Mouse (Mus musculus): ENCODE measurements around the gene Mylk. TPM values are rescaled to one million over a fixed set of nuclear protein-coding genes. Genes with fewer than 3 reads are reported as not detected.

Mylk gene
- polyA plus RNA-seq, 1 experiment: 0.23 TPM

- Histone ChIP-seq H3ac (ENCODE audit: control insufficient read depth, insufficient read length, low read depth) (no peak overlapping the region), H3K36me3 (ENCODE audit: control insufficient read depth, insufficient read depth) (no peaks in the 10 kb centered on the region), H3K79me2 (ENCODE audit: control insufficient read depth, insufficient read depth) (no peaks in the 10 kb centered on the region), H3K4me3 (ENCODE audit: insufficient read depth, poor library complexity, severe bottlenecking) (no peak overlapping the region), H3K79me3 (ENCODE audit: low read depth) (no peaks in the 10 kb centered on the region), H3K27me3 (ENCODE audit: control insufficient read depth, insufficient read depth, insufficient read length) (no peaks in the 10 kb centered on the region)
- no peak for TF ChIP-seq USF1 (IDR thresholded peaks at IDR 0.05; ENCODE audit: low read depth)
- no peak for TF ChIP-seq CEBPB (IDR thresholded peaks at IDR 0.05; ENCODE audit: low read depth)
- TF ChIP-seq FOSL1 (IDR thresholded peaks at IDR 0.05; ENCODE audit: insufficient read depth, low read length, poor library complexity, severe bottlenecking): no peak
- TF ChIP-seq MYOD1 (IDR thresholded peaks at IDR 0.05; ENCODE audit: control insufficient read depth, insufficient read length, low read depth): no peak
- no peak for TF ChIP-seq CTCF (IDR thresholded peaks at IDR 0.05; ENCODE audit: control insufficient read depth, insufficient read depth, insufficient read length)
- no peak for TF ChIP-seq MYOG (IDR thresholded peaks at IDR 0.05; ENCODE audit: control insufficient read depth, extremely low read depth, insufficient read length)
- no peak for TF ChIP-seq MAX (IDR thresholded peaks at IDR 0.05)
Measured at GRCm38 (mm10) chr16:34940363-34940762, 195.4 kb downstream of the Mylk start.

DNA sequence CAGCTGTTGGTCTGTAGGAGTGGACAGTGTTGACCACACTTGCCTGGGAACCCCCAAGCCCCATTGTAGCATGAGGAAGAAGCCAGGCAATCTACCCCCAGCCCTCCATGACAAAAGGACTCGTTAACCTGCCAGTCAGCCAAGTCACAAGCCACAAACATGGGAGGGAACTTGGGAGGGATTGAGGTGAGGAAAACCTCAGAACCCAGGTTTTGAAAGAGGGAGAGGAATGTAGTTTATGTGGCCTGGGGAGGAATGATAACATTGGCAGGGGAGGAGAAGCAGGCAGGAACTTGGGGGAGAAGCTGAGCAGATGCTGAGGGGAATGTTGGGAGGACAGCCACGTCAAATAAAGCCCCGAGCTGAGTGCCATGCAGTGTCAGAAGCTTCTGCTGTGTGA lies 196.9 kb downstream of the Mylk start:
- no peaks in the 10 kb centered on the region for H3K79me2 ChIP-seq (ENCODE audit: control insufficient read depth, insufficient read depth)
- no peaks in the 10 kb centered on the region for H3K79me3 ChIP-seq (ENCODE audit: low read depth)
- TF ChIP-seq MAX (IDR thresholded peaks at IDR 0.05): no peak
- TF ChIP-seq USF1 (IDR thresholded peaks at IDR 0.05; ENCODE audit: low read depth): no peak
- TF ChIP-seq CTCF (IDR thresholded peaks at IDR 0.05; ENCODE audit: control insufficient read depth, insufficient read depth, insufficient read length): no peak
- TF ChIP-seq MYOD1 (IDR thresholded peaks at IDR 0.05; ENCODE audit: control insufficient read depth, insufficient read length, low read depth): no peak
- TF ChIP-seq MYOG (IDR thresholded peaks at IDR 0.05; ENCODE audit: control insufficient read depth, extremely low read depth, insufficient read length): no peak
- TF ChIP-seq FOSL1 (IDR thresholded peaks at IDR 0.05; ENCODE audit: insufficient read depth, low read length, poor library complexity, severe bottlenecking): no peak
- TF ChIP-seq CEBPB (IDR thresholded peaks at IDR 0.05; ENCODE audit: low read depth): no peak
- H3K4me3 ChIP-seq (ENCODE audit: insufficient read depth, poor library complexity, severe bottlenecking): no peak overlapping the region
- no peaks in the 10 kb centered on the region for H3K27me3 ChIP-seq (ENCODE audit: control insufficient read depth, insufficient read depth, insufficient read length)
- H3ac ChIP-seq (ENCODE audit: control insufficient read depth, insufficient read length, low read depth): no peak overlapping the region
- H3K36me3 ChIP-seq (ENCODE audit: control insufficient read depth, insufficient read depth): no peaks in the 10 kb centered on the region

- Histone ChIP-seq H3K79me2 (ENCODE audit: control insufficient read depth, insufficient read depth) (no peaks in the 10 kb centered on the region), H3K27me3 (ENCODE audit: control insufficient read depth, insufficient read depth, insufficient read length) (no peaks in the 10 kb centered on the region), H3K36me3 (ENCODE audit: control insufficient read depth, insufficient read depth) (no peaks in the 10 kb centered on the region), H3ac (ENCODE audit: control insufficient read depth, insufficient read length, low read depth) (no peak overlapping the region), H3K79me3 (ENCODE audit: low read depth) (no peaks in the 10 kb centered on the region), H3K4me3 (ENCODE audit: insufficient read depth, poor library complexity, severe bottlenecking) (no peak overlapping the region)
- no peak for TF ChIP-seq CTCF (IDR thresholded peaks at IDR 0.05; ENCODE audit: control insufficient read depth, insufficient read depth, insufficient read length)
- no peak for TF ChIP-seq CEBPB (IDR thresholded peaks at IDR 0.05; ENCODE audit: low read depth)
- TF ChIP-seq MYOD1 (IDR thresholded peaks at IDR 0.05; ENCODE audit: control insufficient read depth, insufficient read length, low read depth): no peak
- no peak for TF ChIP-seq MYOG (IDR thresholded peaks at IDR 0.05; ENCODE audit: control insufficient read depth, extremely low read depth, insufficient read length)
- TF ChIP-seq USF1 (IDR thresholded peaks at IDR 0.05; ENCODE audit: low read depth): no peak
- no peak for TF ChIP-seq FOSL1 (IDR thresholded peaks at IDR 0.05; ENCODE audit: insufficient read depth, low read length, poor library complexity, severe bottlenecking)
- no peak for TF ChIP-seq MAX (IDR thresholded peaks at IDR 0.05)
Measured at GRCm38 (mm10) chr16:34946301-34946700, 201.3 kb downstream of the Mylk start.

- Histone ChIP-seq H3K36me3 (ENCODE audit: control insufficient read depth, insufficient read depth) (no peaks in the 10 kb centered on the region), H3K79me2 (ENCODE audit: control insufficient read depth, insufficient read depth) (no peaks in the 10 kb centered on the region), H3K79me3 (ENCODE audit: low read depth) (no peaks in the 10 kb centered on the region), H3K27me3 (ENCODE audit: control insufficient read depth, insufficient read depth, insufficient read length) (no peaks in the 10 kb centered on the region), H3K4me3 (ENCODE audit: insufficient read depth, poor library complexity, severe bottlenecking) (no peak overlapping the region), H3ac (ENCODE audit: control insufficient read depth, insufficient read length, low read depth) (no peak overlapping the region)
- no peak for TF ChIP-seq FOSL1 (IDR thresholded peaks at IDR 0.05; ENCODE audit: insufficient read depth, low read length, poor library complexity, severe bottlenecking)
- TF ChIP-seq MAX (IDR thresholded peaks at IDR 0.05): no peak
- no peak for TF ChIP-seq CEBPB (IDR thresholded peaks at IDR 0.05; ENCODE audit: low read depth)
- TF ChIP-seq MYOG (IDR thresholded peaks at IDR 0.05; ENCODE audit: control insufficient read depth, extremely low read depth, insufficient read length): no peak
- no peak for TF ChIP-seq MYOD1 (IDR thresholded peaks at IDR 0.05; ENCODE audit: control insufficient read depth, insufficient read length, low read depth)
- no peak for TF ChIP-seq USF1 (IDR thresholded peaks at IDR 0.05; ENCODE audit: low read depth)
- TF ChIP-seq CTCF (IDR thresholded peaks at IDR 0.05; ENCODE audit: control insufficient read depth, insufficient read depth, insufficient read length): no peak
Measured at GRCm38 (mm10) chr16:34950935-34951334, 205.9 kb downstream of the Mylk start.

- Histone ChIP-seq H3K36me3 (ENCODE audit: control insufficient read depth, insufficient read depth) (no peaks in the 10 kb centered on the region), H3K79me2 (ENCODE audit: control insufficient read depth, insufficient read depth) (no peaks in the 10 kb centered on the region), H3K27me3 (ENCODE audit: control insufficient read depth, insufficient read depth, insufficient read length) (no peaks in the 10 kb centered on the region), H3K79me3 (ENCODE audit: low read depth) (no peaks in the 10 kb centered on the region), H3ac (ENCODE audit: control insufficient read depth, insufficient read length, low read depth) (no peak overlapping the region), H3K4me3 (ENCODE audit: insufficient read depth, poor library complexity, severe bottlenecking) (no peak overlapping the region)
- TF ChIP-seq USF1 (IDR thresholded peaks at IDR 0.05; ENCODE audit: low read depth): no peak
- no peak for TF ChIP-seq MAX (IDR thresholded peaks at IDR 0.05)
- no peak for TF ChIP-seq CEBPB (IDR thresholded peaks at IDR 0.05; ENCODE audit: low read depth)
- no peak for TF ChIP-seq MYOD1 (IDR thresholded peaks at IDR 0.05; ENCODE audit: control insufficient read depth, insufficient read length, low read depth)
- TF ChIP-seq FOSL1 (IDR thresholded peaks at IDR 0.05; ENCODE audit: insufficient read depth, low read length, poor library complexity, severe bottlenecking): no peak
- TF ChIP-seq CTCF (IDR thresholded peaks at IDR 0.05; ENCODE audit: control insufficient read depth, insufficient read depth, insufficient read length): no peak
- TF ChIP-seq MYOG (IDR thresholded peaks at IDR 0.05; ENCODE audit: control insufficient read depth, extremely low read depth, insufficient read length): no peak
Measured at GRCm38 (mm10) chr16:34952254-34952653, 207.2 kb downstream of the Mylk start.

DNA sequence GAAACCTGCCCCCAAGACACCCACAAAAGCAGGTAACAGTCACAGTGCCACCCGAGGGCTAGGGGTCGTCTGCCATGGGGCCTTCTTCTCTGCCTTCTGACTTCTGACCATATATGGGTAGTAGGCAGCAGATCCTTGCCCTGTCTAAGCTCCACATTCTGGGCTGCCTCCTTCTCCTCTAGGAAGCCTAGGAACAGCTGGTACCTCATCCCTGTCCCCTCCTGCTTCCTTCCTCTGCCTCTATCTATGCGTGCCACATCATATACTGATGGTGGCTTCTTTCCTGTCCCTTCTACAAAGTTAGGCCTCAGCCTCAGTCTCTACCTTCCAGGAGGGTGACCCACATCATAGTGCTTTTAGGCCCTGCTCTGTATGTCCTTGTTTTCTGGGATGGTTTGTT lies 207.8 kb downstream of the Mylk start:
- no peaks in the 10 kb centered on the region for H3K79me3 ChIP-seq (ENCODE audit: low read depth)
- TF ChIP-seq MYOD1 (IDR thresholded peaks at IDR 0.05; ENCODE audit: control insufficient read depth, insufficient read length, low read depth) (no peak), CTCF (IDR thresholded peaks at IDR 0.05; ENCODE audit: control insufficient read depth, insufficient read depth, insufficient read length) (no peak), CEBPB (IDR thresholded peaks at IDR 0.05; ENCODE audit: low read depth) (no peak), MAX (IDR thresholded peaks at IDR 0.05) (no peak), USF1 (IDR thresholded peaks at IDR 0.05; ENCODE audit: low read depth) (no peak), MYOG (IDR thresholded peaks at IDR 0.05; ENCODE audit: control insufficient read depth, extremely low read depth, insufficient read length) (no peak), FOSL1 (IDR thresholded peaks at IDR 0.05; ENCODE audit: insufficient read depth, low read length, poor library complexity, severe bottlenecking) (no peak)
- no peak overlapping the region for H3K4me3 ChIP-seq (ENCODE audit: insufficient read depth, poor library complexity, severe bottlenecking)
- no peak overlapping the region for H3ac ChIP-seq (ENCODE audit: control insufficient read depth, insufficient read length, low read depth)
- H3K27me3 ChIP-seq (ENCODE audit: control insufficient read depth, insufficient read depth, insufficient read length): no peaks in the 10 kb centered on the region
- no peaks in the 10 kb centered on the region for H3K36me3 ChIP-seq (ENCODE audit: control insufficient read depth, insufficient read depth)
- no peaks in the 10 kb centered on the region for H3K79me2 ChIP-seq (ENCODE audit: control insufficient read depth, insufficient read depth)
